Mouse (Mus musculus): ENCODE data around the gene F5. TPM values are rescaled to one million over a fixed set of nuclear protein-coding genes. Genes with fewer than 3 reads are reported as not detected.

F5 gene
- total RNA-seq, 1 experiment from 2014 or later: 1.2 TPM

DNA sequence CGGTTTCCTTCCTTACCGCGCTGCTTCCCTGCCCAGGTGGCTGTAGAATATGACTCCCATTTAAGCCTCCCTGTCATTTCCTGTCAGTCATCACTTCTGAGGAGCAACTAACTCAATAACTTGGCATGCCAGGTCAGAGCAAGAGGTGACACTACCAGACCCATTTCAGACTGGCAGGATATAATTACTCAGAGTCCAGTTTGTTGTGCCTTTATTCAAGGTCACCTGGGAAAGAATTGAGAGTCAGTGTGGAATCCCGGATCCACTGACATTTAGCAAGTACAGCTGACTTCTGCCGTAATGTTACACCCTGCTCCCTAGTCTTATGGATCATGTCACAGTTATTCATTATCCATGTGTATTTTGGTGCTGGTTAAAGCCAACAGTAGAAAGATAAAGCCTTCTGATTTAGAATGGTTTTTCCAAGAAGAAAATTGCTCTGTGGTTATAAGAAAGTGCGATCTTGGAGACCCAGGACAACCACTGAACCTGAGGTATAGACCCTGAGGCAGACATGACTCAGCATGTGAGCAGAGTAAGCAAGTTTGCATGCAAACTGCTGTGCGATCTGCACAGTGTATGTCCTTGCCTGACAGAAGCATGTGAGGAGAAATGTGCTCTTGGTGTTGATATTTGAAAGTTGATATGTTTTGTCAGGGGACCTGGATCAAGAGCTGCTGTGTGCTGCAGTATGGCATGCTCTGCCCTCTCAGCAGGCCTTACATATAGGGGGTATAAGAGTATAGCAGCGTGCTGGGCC, 98.9 kb downstream of the F5 start:
- no peak for ATAC-seq (replicated peaks in 1 of 2; ENCODE audit: insufficient read depth in 1 of 2, low FRiP score in 2 of 2, low TSS enrichment in 1 of 2, low read depth in 1 of 2, poor library complexity in 2 of 2, severe bottlenecking in 2 of 2)

- ATAC-seq (replicated peaks in 1 of 2; ENCODE audit: insufficient read depth in 1 of 2, low FRiP score in 2 of 2, low TSS enrichment in 1 of 2, low read depth in 1 of 2, poor library complexity in 2 of 2, severe bottlenecking in 2 of 2): no peak
Observed at GRCm38 (mm10) chr1:164251438-164251837, 99.8 kb downstream of the F5 start.

DNA sequence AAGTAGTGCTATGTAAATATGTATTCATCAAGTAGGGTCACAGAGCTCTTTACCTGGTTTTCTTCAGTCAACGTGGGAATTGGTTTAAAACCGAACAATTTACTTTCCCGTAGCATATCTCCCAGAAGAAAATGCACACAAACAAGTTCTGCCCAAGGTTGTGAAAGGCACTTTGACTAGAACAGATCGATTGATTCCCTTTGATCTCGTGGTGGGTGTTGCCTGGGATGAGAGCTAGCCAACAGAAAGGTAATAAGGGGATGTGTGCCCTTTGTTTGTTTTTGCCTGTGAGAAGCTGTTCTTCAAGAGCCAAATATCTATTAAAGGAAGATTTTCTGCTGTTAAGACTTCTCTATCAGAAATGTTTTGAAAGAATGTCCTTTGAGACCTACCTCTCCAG, 100.9 kb downstream of the F5 start:
- no peak for ATAC-seq (replicated peaks in 1 of 2; ENCODE audit: insufficient read depth in 1 of 2, low FRiP score in 2 of 2, low TSS enrichment in 1 of 2, low read depth in 1 of 2, poor library complexity in 2 of 2, severe bottlenecking in 2 of 2)

DNA sequence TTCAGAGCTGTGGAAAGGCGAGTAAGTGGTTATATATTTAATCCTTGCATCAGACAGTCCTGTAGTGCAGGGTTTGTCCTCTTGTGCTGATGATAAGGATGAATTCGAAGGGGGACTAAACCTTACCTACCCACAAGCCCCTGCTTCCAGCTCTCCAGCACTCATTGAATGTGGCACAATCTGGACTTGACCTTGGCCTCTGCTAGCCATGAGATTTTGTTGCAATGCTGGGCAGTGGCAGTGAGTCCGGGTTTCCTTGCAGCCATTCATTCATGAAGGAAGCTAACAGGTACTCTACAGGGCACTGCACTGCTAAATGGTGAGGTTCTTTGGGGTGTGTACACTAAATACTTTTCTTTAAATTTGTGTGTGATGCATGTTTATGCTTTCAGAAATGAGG, 103.2 kb downstream of the F5 start:
- no peak for ATAC-seq (replicated peaks in 1 of 2; ENCODE audit: insufficient read depth in 1 of 2, low FRiP score in 2 of 2, low TSS enrichment in 1 of 2, low read depth in 1 of 2, poor library complexity in 2 of 2, severe bottlenecking in 2 of 2)

GRCm38 (mm10) chr1:164260171-164261028, 108.8 kb downstream of the F5 start:
- no peak for ATAC-seq (replicated peaks in 1 of 2; ENCODE audit: insufficient read depth in 1 of 2, low FRiP score in 2 of 2, low TSS enrichment in 1 of 2, low read depth in 1 of 2, poor library complexity in 2 of 2, severe bottlenecking in 2 of 2)

DNA sequence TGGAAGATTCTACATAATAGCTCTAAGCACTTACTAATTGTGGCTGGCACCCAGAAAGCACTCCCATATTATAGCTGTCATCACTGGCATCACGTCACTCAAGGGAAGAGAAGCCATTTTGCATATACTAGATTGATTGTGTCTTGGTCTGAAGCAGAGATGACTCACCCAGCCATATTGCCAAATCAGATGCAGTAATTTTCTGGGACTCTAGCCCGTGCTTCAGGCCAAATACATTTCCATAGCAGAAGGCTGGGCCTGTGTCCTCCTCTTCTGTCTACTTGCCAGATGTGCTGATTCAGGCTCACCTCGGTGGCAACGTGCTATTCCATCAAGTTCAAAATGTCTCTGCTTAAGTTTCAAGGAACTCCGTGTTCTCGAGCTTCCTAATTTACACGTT, 109.9 kb downstream of the F5 start:
- ATAC-seq (replicated peaks in 1 of 2; ENCODE audit: insufficient read depth in 1 of 2, low FRiP score in 2 of 2, low TSS enrichment in 1 of 2, low read depth in 1 of 2, poor library complexity in 2 of 2, severe bottlenecking in 2 of 2): no peak

Other genes starting within 250 kb of the F5 start
- gene Scyl3, start 222.7 kb upstream of the F5 start, total RNA-seq (2017): 17.0 and 17.4 TPM in 2 replicates
- gene BC055324, start 157.0 kb upstream of the F5 start, total RNA-seq (2017): 18.5 and 22.2 TPM in 2 replicates
- 14.0 and 24.2 TPM in 2 replicates for gene Mettl18, start 156.9 kb upstream of the F5 start, total RNA-seq (2017)
- gene Sele, start 103.6 kb upstream of the F5 start, total RNA-seq (2017): not detected in 2 replicates
- 176 and 193 TPM in 2 replicates for gene Sell, start 89.9 kb upstream of the F5 start, total RNA-seq (2017)
- 4.6 and 5.0 TPM in 2 replicates for gene Selp, start 36.6 kb upstream of the F5 start, total RNA-seq (2017)
- 2.8 and 3.4 TPM in 2 replicates for gene Slc19a2, start 97.2 kb downstream of the F5 start, total RNA-seq (2017)
- gene Ccdc181, start 123.7 kb downstream of the F5 start, total RNA-seq (2017): 46.7 and 48.4 TPM in 2 replicates
- gene Nme7, start 152.3 kb downstream of the F5 start, total RNA-seq (2017): 46.6 and 55.8 TPM in 2 replicates
- gene Blzf1, start 155.7 kb downstream of the F5 start, total RNA-seq (2017): 41.2 and 56.4 TPM in 2 replicates

All from hematopoietic stem cell, adult 5-6 weeks (primary cell).